Mouse (Mus musculus) adipose tissue, adult 10 weeks (tissue): ENCODE data around the gene Cdk5r1. TPM values are rescaled to one million over a fixed set of nuclear protein-coding genes. Genes with fewer than 3 reads are reported as not detected.

ENCODE experiments used
- polyA plus RNA-seq: library from polyadenylated mRNA; stranded (reverse); fragments of 350-450 nt; fragmentation: Illumina TruSeq; extraction: RNeasy Lipid Tissue Mini Kit (QIAGEN cat#74804); gene quantifications from one replicate; pipeline ENCODE4 v1.2.3, GENCODE M21; 2014; ENCODE audit warnings: low read depth, low replicate concordance

The Cdk5r1 gene
- polyA plus RNA-seq = 1.3 TPM

DNA sequence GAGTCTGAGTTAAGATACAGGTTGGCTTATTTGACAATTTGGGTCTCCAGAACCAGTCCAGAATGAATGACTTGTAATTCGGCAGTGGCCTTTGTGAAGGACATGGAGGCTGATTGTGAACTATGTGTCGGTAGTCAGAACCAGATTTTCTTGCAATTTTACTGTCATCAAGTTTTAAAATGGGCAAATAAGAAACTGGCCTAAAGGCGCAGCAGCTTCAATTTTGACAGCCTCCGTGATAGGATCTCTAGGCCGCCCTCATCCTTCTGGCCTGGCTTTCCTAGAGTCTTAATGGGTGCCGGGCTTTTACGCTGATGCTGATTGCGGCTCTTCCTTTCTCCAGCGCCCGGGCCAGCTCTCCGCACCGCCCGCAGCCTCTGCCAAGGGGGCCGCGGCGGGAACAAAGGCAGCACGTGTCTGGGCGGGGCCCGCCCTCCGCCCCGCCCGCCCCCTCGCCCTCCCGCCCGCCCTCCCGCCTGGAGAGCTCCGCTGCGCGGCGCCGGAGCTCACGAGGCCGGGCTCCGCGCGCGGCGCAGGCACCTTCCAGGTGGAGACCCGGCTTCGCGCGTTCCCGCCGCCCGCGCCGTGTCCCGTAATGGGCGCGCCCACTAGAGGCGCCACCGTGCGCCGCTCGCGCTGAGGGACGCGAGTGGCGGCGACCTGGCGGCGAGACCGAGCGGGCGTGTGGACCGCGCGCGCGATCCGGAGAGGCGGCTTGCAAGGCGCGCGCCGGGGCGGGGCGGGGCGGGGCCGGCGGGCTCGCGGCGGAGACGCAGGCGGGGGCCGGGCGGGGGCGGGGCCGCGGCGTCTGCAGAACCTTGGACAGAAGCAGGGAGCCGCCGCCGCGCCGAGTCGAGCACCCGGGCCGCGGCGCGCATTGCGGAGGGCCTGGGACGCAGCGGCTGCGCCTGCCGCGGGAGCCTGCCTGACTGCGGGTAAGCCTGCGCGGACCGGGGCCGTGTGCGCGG is at the start of gene Cdk5r1:
TSS of gene Cdk5r1 (plus strand) at position 802 of the 968 bp plus-strand sequence.

DNA sequence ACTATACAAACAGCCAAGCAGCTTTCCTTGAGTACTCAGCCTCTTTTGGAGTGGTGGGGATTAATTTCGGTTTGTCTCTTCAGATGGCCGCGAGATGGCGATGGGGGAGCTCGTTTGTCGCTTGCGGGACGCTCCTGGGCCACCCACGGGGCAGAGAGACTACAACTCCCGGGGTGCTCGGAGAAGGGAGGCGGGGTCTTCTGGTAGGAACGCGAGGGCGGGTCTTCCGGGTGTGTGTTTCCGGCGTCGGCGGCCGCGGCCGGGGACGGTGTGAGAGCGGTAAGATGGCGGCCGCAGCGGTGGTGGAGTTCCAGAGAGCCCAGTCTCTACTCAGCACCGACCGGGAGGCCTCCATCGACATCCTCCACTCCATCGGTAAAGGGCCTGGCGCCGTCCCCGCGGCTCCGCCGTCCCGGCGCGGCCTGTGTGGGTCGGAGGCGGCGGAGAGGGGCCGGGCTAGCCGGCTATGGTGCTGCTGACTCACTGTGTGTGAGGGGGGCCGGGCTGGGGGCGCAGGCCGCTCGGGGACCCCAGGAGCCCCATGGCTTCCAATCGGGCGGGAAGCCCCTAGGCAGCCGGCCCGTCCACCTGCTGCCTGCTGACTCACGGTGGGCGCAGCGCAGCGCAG is 48.3 kb upstream of the Cdk5r1 start, which contains the start of gene Psmd11:
TSS of gene Psmd11 (plus strand) at position 235 of the 628 bp plus-strand sequence.

Other genes with a start within 250 kb of the Cdk5r1 start
- gene Rhbdl3, start 176.1 kb upstream of the Cdk5r1 start, polyA plus RNA-seq = 4.6 TPM
- 13.1 TPM for gene 5730455P16Rik, start 99.0 kb upstream of the Cdk5r1 start, polyA plus RNA-seq
- 136 TPM for gene Zfp207, start 93.7 kb upstream of the Cdk5r1 start, polyA plus RNA-seq
- 48.8 TPM for gene Psmd11, start 48.4 kb upstream of the Cdk5r1 start, polyA plus RNA-seq